Mouse (Mus musculus) cerebellum, adult 2 months (tissue): ENCODE data around the gene Gm43552. TPM values are rescaled to one million over a fixed set of nuclear protein-coding genes. Genes with fewer than 3 reads are reported as not detected.
"Not testable (repeated sequence)": the region's sequence is repeated elsewhere in the genome, so short reads cannot be mapped to it uniquely, and the experiment has no call there.

Experiments
- DNase-seq, 2 experiments: peaks; one replicate each; pipeline ENCODE4 v3.0.0; 2021
- H3K27ac ChIP-seq: fragments of 200-500 bp; 2 replicates; pipeline ENCODE4 v1.5.1; 2012; ENCODE audit warnings: low read length, control low read depth, inconsistent platforms; ENCODE audit not compliant: insufficient read depth
- H3K27me3 ChIP-seq: fragments of 200-500 bp; 2 replicates; pipeline ENCODE4 v1.6.1; 2012; ENCODE audit warnings: inconsistent platforms, mild to moderate bottlenecking, low read length, moderate library complexity; ENCODE audit not compliant: control insufficient read depth, insufficient read depth
- H3K4me1 ChIP-seq: fragments of 200-500 bp; 2 replicates; pipeline ENCODE4 v1.6.1; 2011; ENCODE audit warnings: low read length; ENCODE audit not compliant: control insufficient read depth, insufficient read depth
- H3K4me3 ChIP-seq: fragments of 200-500 bp; replicated peaks from 2 replicates; pipeline ENCODE3; 2011; ENCODE audit warnings: mild to moderate bottlenecking, low read depth, low read length, control low read depth; ENCODE audit not compliant: insufficient read depth
- CTCF ChIP-seq: fragments of 200-500 bp; IDR thresholded peaks from 2 replicates; pipeline ENCODE4 v1.5.1; 2011; ENCODE audit warnings: low read depth, mild to moderate bottlenecking, control low read depth, low read length, moderate library complexity, borderline replicate concordance; ENCODE audit not compliant: insufficient read depth
- POLR2A ChIP-seq: fragments of 200-500 bp; IDR thresholded peaks from 2 replicates; pipeline ENCODE4 v1.6.1; 2011; ENCODE audit warnings: low read length, control low read depth, borderline replicate concordance; ENCODE audit not compliant: insufficient read depth
- WGBS: fragments of 180-500 bp; shearing (Covaris S2); methylation state at CpG from one replicate; pipeline ENCODE4 v1.1.7; 2018; 5-methylcytosine and 5-hydroxymethylcytosine counted together
- polyA plus RNA-seq: library from polyadenylated mRNA; depleted of rRNA; stranded (reverse); fragments of >200 nt; gene quantifications from 2 replicates; pipeline ENCODE4 v1.2.3, GENCODE M21; 2012; rRNA removed

Gm43552 gene
- 0.86 TPM in 1 of 2 replicates, not detected in the other for polyA plus RNA-seq

GRCm38 (mm10) chr5:65492716-65493531 is at the start of gene Gm43552:
Gene Gm43552 (minus strand): TSS chr5:65492833.
- TF ChIP-seq POLR2A, result peak; percentile 92
- no peak for TF ChIP-seq CTCF
- no peaks in the 10 kb centered on the region for H3K27me3 ChIP-seq
- peak within 1 kb of the TSS; percentile 68 for H3K4me3 ChIP-seq
- peak within 1 kb of the TSS; percentile 92 for H3K27ac ChIP-seq
- no peaks in the 10 kb centered on the region; the same call in 1 of the 2 replicates for H3K4me1 ChIP-seq
- peak; percentile 96 to 98 for DNase-seq
- under 1% methylated on average over 63 of the region's 69 CpGs for whole genome bisulfite sequencing

DNA sequence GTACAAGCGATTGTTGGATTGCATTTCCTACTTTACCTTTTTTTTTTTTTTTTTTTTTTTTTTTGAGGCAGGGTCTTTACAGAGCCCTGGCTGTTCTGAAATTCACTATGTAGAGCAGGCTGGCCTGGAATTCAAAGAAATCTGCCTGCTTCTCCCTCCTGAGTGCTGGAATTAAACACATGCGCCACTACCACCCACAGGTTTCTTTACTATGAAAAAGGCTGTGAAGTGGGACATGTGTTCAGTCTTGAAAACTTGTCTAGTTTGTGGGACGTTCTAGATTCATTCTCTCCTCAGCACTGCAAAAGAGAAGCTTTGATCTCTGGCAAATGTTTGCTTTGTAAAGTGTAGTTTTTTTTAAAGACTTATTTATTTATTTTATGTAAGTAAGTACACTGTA is 49.3 kb upstream of the Gm43552 start:
- no peak for DNase-seq
- Histone ChIP-seq H3K27ac (no peak overlapping the region), H3K27me3 (no peaks in the 10 kb centered on the region), H3K4me1 (no peaks in the 10 kb centered on the region; the same call in 1 of the 2 replicates), H3K4me3 (no peak overlapping the region)
- no peak for TF ChIP-seq CTCF
- TF ChIP-seq POLR2A, result no peak
- WGBS, result 70% methylated on average over 3 of the region's 3 CpGs

DNA sequence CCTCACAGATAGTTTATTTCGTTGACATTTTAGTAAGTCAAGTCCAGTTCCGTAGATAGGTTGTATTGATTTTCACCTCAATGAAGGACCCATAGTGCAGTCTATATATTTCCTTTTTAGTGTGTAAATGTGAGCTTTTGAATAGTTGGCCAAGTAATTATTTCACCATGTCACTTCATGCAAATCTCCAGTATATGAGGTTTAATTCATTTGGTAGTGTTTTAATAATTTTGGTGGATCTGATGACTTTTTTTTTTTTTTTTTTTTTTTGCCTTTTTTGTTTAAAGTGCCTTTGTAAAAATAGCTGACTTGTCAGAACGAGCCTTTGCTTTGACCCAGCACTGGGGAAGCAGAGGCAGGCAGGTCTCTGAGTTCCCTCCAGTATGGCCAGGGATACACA is 47.2 kb upstream of the Gm43552 start:
- no peak for TF ChIP-seq POLR2A
- no peak for TF ChIP-seq CTCF
- no peak for DNase-seq
- Histone ChIP-seq H3K27ac (no peak overlapping the region), H3K27me3 (no peaks in the 10 kb centered on the region), H3K4me3 (no peak overlapping the region), H3K4me1 (no peaks in the 10 kb centered on the region; the same call in 1 of the 2 replicates)
- 96% methylated on average over 3 of the region's 3 CpGs for WGBS

DNA sequence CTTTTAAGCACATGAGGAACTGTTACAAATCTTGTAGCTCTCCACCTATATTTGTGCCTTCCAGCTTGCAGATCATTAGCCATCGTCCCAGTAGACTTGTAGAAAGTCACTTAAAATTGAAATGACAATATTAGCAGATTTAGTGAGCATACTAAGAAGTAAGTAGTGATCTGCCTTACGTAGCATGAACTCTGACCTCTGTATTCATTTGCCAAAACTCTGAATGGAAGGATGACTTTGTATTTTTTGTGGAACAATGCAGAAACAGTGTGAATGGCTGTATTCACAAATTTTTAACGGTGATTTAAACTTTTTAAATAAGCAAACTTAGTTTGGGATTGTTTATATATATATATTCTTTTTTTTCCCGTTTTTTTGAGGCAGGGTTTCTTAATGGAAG is 46.2 kb upstream of the Gm43552 start:
- DNase-seq, result no peak
- no peaks in the 10 kb centered on the region for H3K27me3 ChIP-seq
- peak overlapping the region; percentile 12 for H3K4me3 ChIP-seq
- no peak overlapping the region for H3K27ac ChIP-seq
- no peak for TF ChIP-seq CTCF
- no peak for TF ChIP-seq POLR2A
- 14% methylated on average over 4 of the region's 4 CpGs for WGBS
- H3K4me1 ChIP-seq, result no peaks in the 10 kb centered on the region; the same call in 1 of the 2 replicates

DNA sequence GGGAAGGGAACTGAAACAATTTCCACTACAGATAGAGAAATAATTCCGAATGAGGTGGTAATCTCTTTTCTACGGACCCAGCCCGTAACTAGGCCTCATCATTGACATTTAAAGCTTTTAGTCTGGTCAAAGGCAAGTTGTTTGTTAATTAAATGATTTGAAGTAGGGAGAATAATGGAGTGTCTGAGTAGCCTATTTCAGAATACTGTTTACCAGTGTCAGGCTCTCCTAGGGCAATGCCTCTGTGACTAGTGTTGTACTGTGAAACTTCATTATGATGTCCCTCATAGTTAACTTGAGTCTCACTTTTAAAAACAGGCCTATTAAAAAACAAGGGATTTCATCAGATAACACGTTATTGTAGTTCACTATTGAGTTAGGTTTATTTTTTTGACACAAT is 45.5 kb upstream of the Gm43552 start:
- WGBS, result 1% methylated on average over 4 of the region's 4 CpGs
- Histone ChIP-seq H3K27ac (0 out of 2 replicates have a peak overlapping the region, but pooled peaks have one; percentile 0), H3K4me1 (no peaks in the 10 kb centered on the region; the same call in 1 of the 2 replicates), H3K4me3 (peak overlapping the region; percentile 82), H3K27me3 (no peaks in the 10 kb centered on the region)
- no peak for TF ChIP-seq POLR2A
- TF ChIP-seq CTCF, result no peak
- no peak for DNase-seq

GRCm38 (mm10) chr5:65537420-65538071 is 44.9 kb upstream of the Gm43552 start:
- no peak for TF ChIP-seq CTCF
- TF ChIP-seq POLR2A, result no peak
- no peak for DNase-seq

GRCm38 (mm10) chr5:65536751-65537419 is 44.3 kb upstream of the Gm43552 start, which contains the start of the genes Smim14 and Ube2k:
Gene Smim14 (minus strand): TSS chr5:65537184.
Gene Ube2k (plus strand): TSS chr5:65537233.
- peak; percentile 94 for DNase-seq
- H3K4me3 ChIP-seq, result peak within 1 kb of the TSS; percentile 82
- no peaks in the 10 kb centered on the region; the same call in 1 of the 2 replicates for H3K4me1 ChIP-seq
- H3K27me3 ChIP-seq, result no peaks in the 10 kb centered on the region
- WGBS, result under 1% methylated on average over 66 of the region's 66 CpGs
- peak within 1 kb of the TSS; percentile 90 for H3K27ac ChIP-seq
- TF ChIP-seq CTCF, result no peak
- peak; percentile 91 for TF ChIP-seq POLR2A

More at GRCm38 (mm10) chr5:65537420-65538071, 44.9 kb upstream of the Gm43552 start:
- Histone ChIP-seq H3K4me1 (no peaks in the 10 kb centered on the region; the same call in 1 of the 2 replicates), H3K27ac (peak overlapping the region; percentile 76), H3K4me3 (peak overlapping the region; percentile 82), H3K27me3 (no peaks in the 10 kb centered on the region)
- under 1% methylated on average over 59 of the region's 59 CpGs for WGBS

DNA sequence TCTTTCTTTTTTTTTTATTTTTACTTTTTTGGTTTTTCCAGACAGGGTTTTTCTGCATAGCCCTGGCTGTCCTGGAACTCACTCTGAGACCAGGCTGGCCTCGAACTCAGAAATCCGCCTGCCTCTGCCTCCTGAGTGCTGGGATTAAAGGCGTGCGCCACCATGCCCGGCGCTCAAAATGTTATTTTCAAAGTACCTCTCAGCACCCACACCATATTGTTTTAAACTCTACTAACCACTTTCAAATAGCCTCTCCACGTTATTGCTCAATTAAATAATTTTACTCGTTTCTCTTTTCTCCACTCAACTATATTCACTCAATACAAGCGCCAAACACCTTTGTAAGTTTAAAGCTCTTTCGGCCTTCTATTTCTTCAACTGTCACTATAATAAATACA is 43.4 kb upstream of the Gm43552 start:
- peak overlapping the region; percentile 90; the same call in 1 of the 2 replicates for H3K27ac ChIP-seq
- H3K4me3 ChIP-seq, result peak overlapping the region; percentile 82
- WGBS, result 87% methylated on average over 10 of the region's 10 CpGs
- DNase-seq, H3K4me1 ChIP-seq, H3K27me3 ChIP-seq: not testable (repeated sequence)
